Mouse (Mus musculus) mature B cell (primary cell): ENCODE data around the gene Spg11.
"Not testable (repeated sequence)": the region's sequence is repeated elsewhere in the genome, so short reads cannot be mapped to it uniquely, and the experiment has no call there.

Source experiments
- in situ Hi-C: fragments of 300-500 bp; cut with MboI; formaldehyde crosslinking; loops from 2 replicates; pipeline ENCODE4 v1.14.3; 2019

The Spg11 gene

GRCm38 (mm10) chr2:122146687-122147086, 28.5 kb upstream of the Spg11 start:
- in situ Hi-C loops = no loop called here

GRCm38 (mm10) chr2:122145756-122146155, 27.6 kb upstream of the Spg11 start:
- in situ Hi-C loops = no loop called here

- in situ Hi-C loops = no loop called here
Measured at GRCm38 (mm10) chr2:122143111-122143510, 24.9 kb upstream of the Spg11 start.

GRCm38 (mm10) chr2:122141332-122141967, 23.3 kb upstream of the Spg11 start:
- in situ Hi-C loops = no loop called here

- in situ Hi-C loops = no loop called here
Measured at GRCm38 (mm10) chr2:122140815-122141214, 22.6 kb upstream of the Spg11 start.

- in situ Hi-C loops = no loop called here
Measured at GRCm38 (mm10) chr2:122137839-122138465, 19.8 kb upstream of the Spg11 start.

- in situ Hi-C loops = no loop called here
Measured at GRCm38 (mm10) chr2:122132618-122133017, 14.4 kb upstream of the Spg11 start.

- in situ Hi-C loops = no loop called here
Measured at GRCm38 (mm10) chr2:122132078-122132477, 13.9 kb upstream of the Spg11 start.

- in situ Hi-C loops = no loop called here
Measured at GRCm38 (mm10) chr2:122127635-122128034, 9.4 kb upstream of the Spg11 start.

GRCm38 (mm10) chr2:122126765-122127347, 8.7 kb upstream of the Spg11 start:
- in situ Hi-C loops = no loop called here

- in situ Hi-C loops = no loop called here
Measured at GRCm38 (mm10) chr2:122125680-122126572, 7.7 kb upstream of the Spg11 start.

GRCm38 (mm10) chr2:122116888-122117287, 1.3 kb downstream of the Spg11 start:
- in situ Hi-C loops = loop anchor here (5.0 kb wide), 1 partner anchor 45 kb away; the partner anchor contains the start of gene Trim69

GRCm38 (mm10) chr2:122109714-122110113, 8.5 kb downstream of the Spg11 start:
- in situ Hi-C loops = no loop called here

- in situ Hi-C loops = no loop called here
Measured at GRCm38 (mm10) chr2:122108101-122108500, 10.1 kb downstream of the Spg11 start.

GRCm38 (mm10) chr2:122102070-122102469, 16.1 kb downstream of the Spg11 start:
- in situ Hi-C loops = no loop called here

GRCm38 (mm10) chr2:122097686-122098085, 20.5 kb downstream of the Spg11 start:
- in situ Hi-C loops = not testable (repeated sequence)

GRCm38 (mm10) chr2:122093844-122094243, 24.3 kb downstream of the Spg11 start:
- in situ Hi-C loops = no loop called here

GRCm38 (mm10) chr2:122086446-122086845, 31.7 kb downstream of the Spg11 start:
- in situ Hi-C loops = no loop called here

- in situ Hi-C loops = no loop called here
Measured at GRCm38 (mm10) chr2:122081728-122082456, 36.3 kb downstream of the Spg11 start.

GRCm38 (mm10) chr2:122069922-122070321, 48.3 kb downstream of the Spg11 start:
- in situ Hi-C loops = loop anchor here (5.0 kb wide), 1 partner anchor 92 kb away; the partner anchor contains the start of gene Trim69

GRCm38 (mm10) chr2:122069144-122069912, 48.9 kb downstream of the Spg11 start:
- in situ Hi-C loops = no loop called here
